Mouse (Mus musculus) central nervous system, embryonic 14 days (tissue): Measurements from ENCODE around the gene Zfp414. TPM values are rescaled to one million over a fixed set of nuclear protein-coding genes. Genes with fewer than 3 reads are reported as not detected.

Experiments
- polyA plus RNA-seq: library from polyadenylated mRNA; depleted of rRNA; stranded (reverse); fragments of >200 nt; gene quantifications from 2 replicates; pipeline ENCODE4 v1.2.3, GENCODE M21; 2012; rRNA removed

The Zfp414 gene
- 119 and 126 TPM in 2 replicates for polyA plus RNA-seq

DNA sequence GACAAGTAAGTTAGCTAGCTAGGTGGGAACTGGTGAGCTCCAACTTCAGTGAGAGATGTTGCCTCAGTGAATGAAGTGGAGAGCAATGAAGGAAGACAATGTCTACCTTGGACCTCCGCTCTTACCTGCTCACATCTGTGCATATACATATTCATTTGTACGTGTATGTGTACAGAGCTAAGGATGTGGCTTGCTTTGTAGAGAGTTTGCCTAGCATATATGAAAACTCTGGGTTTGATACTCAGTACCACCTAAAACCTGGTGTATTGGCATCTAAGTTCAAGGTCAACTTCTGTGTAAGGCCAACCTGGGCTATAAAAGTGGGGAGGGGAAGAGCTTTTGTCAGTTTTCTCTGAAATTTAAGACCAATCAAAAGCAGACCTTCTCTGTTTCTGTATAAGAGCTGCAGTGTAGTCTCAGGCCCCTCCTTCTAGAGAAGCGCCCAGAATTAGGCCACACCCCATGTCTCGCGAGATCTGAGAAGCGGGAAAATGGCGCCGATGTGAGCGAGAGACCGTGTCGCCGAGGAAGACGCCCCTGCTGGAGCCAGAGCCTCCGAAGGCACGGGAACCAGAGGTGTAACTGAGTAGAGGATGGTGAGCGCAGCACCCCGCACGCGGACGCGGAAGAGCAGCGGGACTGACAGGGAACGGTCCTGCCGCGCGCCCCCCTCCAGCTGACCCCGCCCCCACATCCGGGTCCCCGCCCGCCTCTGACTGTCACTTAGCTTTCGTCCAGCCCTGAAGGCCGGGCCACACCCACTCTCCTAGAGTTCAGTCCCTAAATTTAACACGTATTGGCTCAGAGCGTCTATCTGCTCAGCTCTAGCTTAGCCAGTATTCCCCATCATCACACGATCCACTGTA is at the start of gene Zfp414:
TSS of gene Zfp414 (plus strand) at position 470 of the 866 bp plus-strand sequence.

GRCm38 (mm10) chr17:33637516-33638276 is 8.8 kb downstream of the Zfp414 start, which contains the start of gene Pram1:
Gene Pram1, plus strand, starts transcription at chr17:33638056.

Other genes with a start within 250 kb of the Zfp414 start
- gene Zfp101, start 234.4 kb upstream of the Zfp414 start, polyA plus RNA-seq = 19.1 and 21.0 TPM in 2 replicates
- 0.08 and 0.15 TPM in 2 replicates for gene Actl9, start 196.2 kb upstream of the Zfp414 start, polyA plus RNA-seq
- 120 and 157 TPM in 2 replicates for gene Adamts10, start 104.9 kb upstream of the Zfp414 start, polyA plus RNA-seq
- 1.8 TPM in 2 replicates for gene Myo1f, start 73.4 kb upstream of the Zfp414 start, polyA plus RNA-seq
- gene Pram1, start 9.0 kb downstream of the Zfp414 start, polyA plus RNA-seq = 0.96 and 1.2 TPM in 2 replicates
- gene Hnrnpm, start 57.8 kb downstream of the Zfp414 start, polyA plus RNA-seq = 346 and 372 TPM in 2 replicates
- gene March2, start 89.6 kb downstream of the Zfp414 start, polyA plus RNA-seq = 54.7 and 54.9 TPM in 2 replicates
- 492 and 498 TPM in 2 replicates for gene Rab11b, start 131.4 kb downstream of the Zfp414 start, polyA plus RNA-seq
- 8.6 and 13.8 TPM in 2 replicates for gene Angptl4, start 152.7 kb downstream of the Zfp414 start, polyA plus RNA-seq
- gene Kank3, start 181.4 kb downstream of the Zfp414 start, polyA plus RNA-seq = 60.8 and 64.1 TPM in 2 replicates
- gene Rps28, start 195.5 kb downstream of the Zfp414 start, polyA plus RNA-seq = 1,052 and 1,113 TPM in 2 replicates
- 340 and 356 TPM in 2 replicates for gene Ndufa7, start 195.5 kb downstream of the Zfp414 start, polyA plus RNA-seq
- 41.3 and 46.5 TPM in 2 replicates for gene Cd320, start 214.0 kb downstream of the Zfp414 start, polyA plus RNA-seq
- not detected in 2 replicates for gene Gm7029, start 244.7 kb downstream of the Zfp414 start, polyA plus RNA-seq